10 mouse cellular contexts compared by ENCODE assay signal in the genomic region with DNA sequence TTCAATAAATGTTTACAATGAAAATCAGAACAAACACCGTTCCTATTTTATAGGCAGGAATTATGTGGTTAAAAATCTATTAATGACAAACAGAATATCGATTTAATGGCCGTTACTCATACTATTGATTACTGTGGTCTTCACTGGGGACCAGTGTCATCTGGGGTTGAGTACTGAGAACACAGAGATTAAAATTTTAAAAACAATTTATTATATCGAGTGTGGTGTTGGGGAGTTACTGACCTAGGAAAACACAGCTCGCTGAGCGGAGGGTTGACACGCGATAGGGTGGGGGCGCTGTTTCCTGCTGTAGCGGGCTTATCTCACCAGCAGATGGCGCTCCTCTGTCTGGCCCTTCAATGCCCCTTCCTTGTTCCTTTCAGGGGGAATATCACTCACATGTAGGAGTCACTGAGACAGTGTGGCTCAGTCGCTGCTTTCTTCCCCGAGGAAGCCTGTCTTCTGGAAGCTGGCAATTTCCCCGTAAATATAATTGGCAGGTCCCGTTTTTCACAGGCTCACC.
DNase-seq lines count a peak whose midpoint lies in the region; ATAC-seq lines count a peak whose summit lies in the region.
"Had no signal": no experiment of that assay in that cellular context is flagged by ENCODE, and none has a peak within 500 bp of the region (broad histone marks: within the 10 kb centered on the region; RNA-seq: fewer than 3 reads in every experiment).

No protein-coding gene starts in this region.

- intact Hi-C loops in left cerebral cortex, postnatal 36 days (cut with DNase I), result loop anchor here (5.0 kb wide), 1 partner anchor 240 kb away; a partner anchor contains a TSS

- no peaks in the 10 kb centered on the region for H3K9me3 ChIP-seq in hindbrain, embryonic 10.5 days
- H3K9me3 ChIP-seq in hindbrain, embryonic 12.5 days (replicated peaks), result no peaks in the 10 kb centered on the region
- H3K9me3 ChIP-seq: embryonic facial prominence, embryonic 13.5 days had no signal

- peak; percentile 78 for DNase-seq in hindbrain, embryonic 10.5 days (ENCODE audit: low spot score)
- peak; percentile 53 to 62 for DNase-seq in adrenal gland, adult 18-20 months (ENCODE audit: low spot score in 2 of 2)
- DNase-seq in embryo, embryonic 11 days, result peak; percentile 81
- peak; percentile 35 to 41 for DNase-seq in left cerebral cortex, postnatal 36 days (ENCODE audit: low spot score in 2 of 2)
- peak; percentile 86 for DNase-seq in naive thymus-derived CD4-positive, alpha-beta T cell, adult 2 months (ENCODE audit: low read depth)
- DNase-seq in testis, postnatal 10 days (ENCODE audit: low spot score), result peak; percentile 81

- peaks cover 8% of the 10 kb centered on the region; the same call in 1 of the 2 replicates for H3K4me1 ChIP-seq in hindbrain, embryonic 10.5 days (replicated peaks)
- H3K4me1 ChIP-seq in hindbrain, embryonic 12.5 days, result peaks cover 7% of the 10 kb centered on the region; the same call in 1 of the 2 replicates
- H3K4me1 ChIP-seq: embryonic facial prominence, embryonic 13.5 days had no signal

- no peak overlapping the region for H3K4me3 ChIP-seq in hindbrain, embryonic 10.5 days
- H3K4me3 ChIP-seq in hindbrain, embryonic 12.5 days, result no peak overlapping the region
- H3K4me3 ChIP-seq: embryonic facial prominence, embryonic 13.5 days; myocyte had no signal

- H3K36me3 ChIP-seq in hindbrain, embryonic 10.5 days, result no peaks in the 10 kb centered on the region
- H3K36me3 ChIP-seq in hindbrain, embryonic 12.5 days, result no peaks in the 10 kb centered on the region
- H3K36me3 ChIP-seq: embryonic facial prominence, embryonic 13.5 days had no signal

- H3K27ac ChIP-seq in hindbrain, embryonic 10.5 days, result no peak overlapping the region
- H3K27ac ChIP-seq in hindbrain, embryonic 12.5 days, result no peak overlapping the region
- H3K27ac ChIP-seq: embryonic facial prominence, embryonic 13.5 days had no signal

- no peak overlapping the region for H3K9ac ChIP-seq in hindbrain, embryonic 12.5 days
- H3K9ac ChIP-seq: embryonic facial prominence, embryonic 13.5 days had no signal

- no peak; the same call in 1 of the 2 replicates for ATAC-seq in hindbrain, embryonic 12.5 days (ENCODE audit: low FRiP score)
- ATAC-seq in inflammation-experienced regulatory T-cells, adult 6 months, result peak; percentile 33

- WGBS in hindbrain, embryonic 10.5 days, result 23% methylated on average over 15 of the region's 15 CpGs
- 23% methylated on average over 15 of the region's 15 CpGs for WGBS in hindbrain, embryonic 12.5 days

- peaks cover 18% of the 10 kb centered on the region for H3K27me3 ChIP-seq in hindbrain, embryonic 10.5 days (ENCODE audit: insufficient read depth, poor library complexity, severe bottlenecking)
- peaks cover 26% of the 10 kb centered on the region for H3K27me3 ChIP-seq in hindbrain, embryonic 12.5 days

- no peak overlapping the region for H3K4me2 ChIP-seq in hindbrain, embryonic 12.5 days (replicated peaks)
- H3K4me2 ChIP-seq: embryonic facial prominence, embryonic 13.5 days had no signal
